Mouse (Mus musculus) testis, adult 2 months (tissue): ENCODE results near the gene Adgrb3.

Experiments used
- CTCF ChIP-seq: fragments of 200-500 bp; IDR thresholded peaks from 2 replicates; pipeline ENCODE4 v1.5.1; 2012; ENCODE audit warnings: low read depth, mild to moderate bottlenecking, inconsistent platforms, low read length, moderate library complexity; ENCODE audit not compliant: control insufficient read depth, insufficient read depth, insufficient replicate concordance
- POLR2A ChIP-seq: fragments of 200-500 bp; IDR thresholded peaks from 2 replicates; pipeline ENCODE4 v1.6.1; 2012; ENCODE audit warnings: low read depth, mild to moderate bottlenecking, inconsistent platforms, low read length, moderate library complexity; ENCODE audit not compliant: control insufficient read depth

GRCm38 (mm10) chr1:25075952-25076351, 753.6 kb downstream of the Adgrb3 start:
- TF ChIP-seq CTCF (no peak), POLR2A (no peak)
